Mouse (Mus musculus) stomach, postnatal 0 days (tissue): ENCODE measurements around the gene Fcgr3. TPM values are rescaled to one million over a fixed set of nuclear protein-coding genes. Genes with fewer than 3 reads are reported as not detected.
"Not testable (repeated sequence)": the region's sequence is repeated elsewhere in the genome, so short reads cannot be mapped to it uniquely, and the experiment has no call there.

Experiments
- ATAC-seq: fragments of 200-750 bp; cut with Nextera tagmentation; 2 replicates; pipeline ENCODE4 v1.8.0; 2017; ENCODE audit not compliant: low FRiP score, low TSS enrichment
- DNase-seq: peaks from one replicate; pipeline ENCODE4 v3.0.0-alpha.2; 2016; ENCODE audit warnings: low spot score
- H3K27ac ChIP-seq: fragments of 300-500 bp; sonication (generic); replicated peaks from 2 replicates; pipeline ENCODE4 v1.5.1; 2014; ENCODE audit warnings: mild to moderate bottlenecking, control low read depth
- H3K27me3 ChIP-seq: fragments of 300-500 bp; sonication (generic); 2 replicates; pipeline ENCODE4 v1.6.1; 2014; ENCODE audit warnings: low read length; ENCODE audit not compliant: control insufficient read depth, insufficient read depth
- H3K36me3 ChIP-seq: fragments of 300-500 bp; sonication (generic); 2 replicates; pipeline ENCODE4 v1.6.1; 2014; ENCODE audit warnings: low read length, mixed read lengths; ENCODE audit not compliant: control insufficient read depth, insufficient read depth
- H3K4me1 ChIP-seq: fragments of 300-500 bp; sonication (generic); replicated peaks from 2 replicates; pipeline ENCODE4 v1.6.1; 2014; ENCODE audit warnings: antibody characterized with exemption; ENCODE audit not compliant: control insufficient read depth, insufficient read depth
- H3K4me2 ChIP-seq: fragments of 300-500 bp; sonication (generic); replicated peaks from 2 replicates; pipeline ENCODE4 v1.6.1; 2014; ENCODE audit warnings: low read depth, mild to moderate bottlenecking, control low read depth, moderate library complexity
- H3K4me3 ChIP-seq: fragments of 300-500 bp; sonication (generic); 2 replicates; pipeline ENCODE4 v1.5.1; 2014; ENCODE audit warnings: low read depth, low read length, control low read depth
- H3K9ac ChIP-seq: fragments of 300-500 bp; sonication (generic); 2 replicates; pipeline ENCODE4 v1.6.1; 2014; ENCODE audit warnings: mild to moderate bottlenecking, low read length, control low read depth, mixed read lengths
- H3K9me3 ChIP-seq: fragments of 300-500 bp; sonication (generic); 2 replicates; pipeline ENCODE4 v1.6.1; 2016; ENCODE audit warnings: low read length; ENCODE audit not compliant: control insufficient read depth
- CTCF ChIP-seq: IDR thresholded peaks from 2 replicates; pipeline ENCODE4 v1.5.1; 2016; ENCODE audit warnings: antibody characterized with exemption, low read depth, mild to moderate bottlenecking, moderate library complexity
- EP300 ChIP-seq: optimal IDR thresholded peaks from 2 replicates; pipeline ENCODE3; 2016; ENCODE audit warnings: antibody characterized with exemption
- WGBS: fragments of 180-500 bp; shearing (Covaris S2); extraction: QIAGEN DNeasy Blood & Tissue Kit; methylation state at CpG from one replicate; pipeline ENCODE4 v1.1.7; 2014; 5-methylcytosine and 5-hydroxymethylcytosine counted together
- polyA plus RNA-seq: library from polyadenylated mRNA; unstranded; fragments of >200 nt; fragmentation: Nextera tagmentation; extraction: Ambion mirVana; gene quantifications from 2 replicates; pipeline ENCODE4 v1.2.1, GENCODE M21; 2015

Fcgr3 gene
- polyA plus RNA-seq, 1 experiment from 2014 or later, result 17.9 TPM

GRCm38 (mm10) chr1:171094424-171094823 lies 29.7 kb upstream of the Fcgr3 start:
- no peak overlapping the region for H3K27ac ChIP-seq
- no peaks in the 10 kb centered on the region for H3K4me1 ChIP-seq
- H3K9me3 ChIP-seq, result no peaks in the 10 kb centered on the region
- no peaks in the 10 kb centered on the region for H3K27me3 ChIP-seq
- no peaks in the 10 kb centered on the region for H3K36me3 ChIP-seq
- no peak overlapping the region for H3K4me3 ChIP-seq
- WGBS, result 58% methylated on average over 4 of the region's 4 CpGs
- DNase-seq, result no peak
- TF ChIP-seq CTCF (no peak), EP300 (no peak)
- ATAC-seq, result no peak
- no peak overlapping the region for H3K9ac ChIP-seq
- H3K4me2 ChIP-seq, result no peak overlapping the region

DNA sequence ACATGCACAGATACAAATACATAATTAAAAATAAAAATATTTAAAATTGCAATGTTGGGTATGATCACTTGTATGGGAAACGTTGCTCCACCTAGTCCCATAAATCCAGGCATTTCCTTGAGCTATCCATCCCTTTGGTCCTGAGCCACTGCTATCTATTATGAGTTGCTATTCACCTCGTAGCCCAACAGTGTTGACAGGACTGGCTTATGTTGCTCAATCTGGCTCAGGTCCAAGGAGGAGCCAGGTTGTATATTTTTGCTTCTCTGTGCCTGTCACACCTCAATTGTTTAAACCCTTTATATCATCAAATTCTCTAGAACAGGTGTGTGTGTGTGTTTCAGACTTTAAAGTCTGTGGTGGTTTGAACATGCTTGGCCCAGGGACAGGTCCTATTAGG lies 26.0 kb upstream of the Fcgr3 start:
- no peak overlapping the region for H3K4me3 ChIP-seq
- TF ChIP-seq EP300, result no peak
- TF ChIP-seq CTCF, result no peak
- H3K27ac ChIP-seq, result no peak overlapping the region
- no peaks in the 10 kb centered on the region for H3K9me3 ChIP-seq
- no peaks in the 10 kb centered on the region for H3K4me1 ChIP-seq
- no peak overlapping the region for H3K9ac ChIP-seq
- DNase-seq, result no peak
- H3K36me3 ChIP-seq, result no peaks in the 10 kb centered on the region
- no peaks in the 10 kb centered on the region for H3K27me3 ChIP-seq
- WGBS, result 49% methylated on average over 2 of the region's 2 CpGs
- H3K4me2 ChIP-seq, result no peak overlapping the region
- no peak for ATAC-seq

DNA sequence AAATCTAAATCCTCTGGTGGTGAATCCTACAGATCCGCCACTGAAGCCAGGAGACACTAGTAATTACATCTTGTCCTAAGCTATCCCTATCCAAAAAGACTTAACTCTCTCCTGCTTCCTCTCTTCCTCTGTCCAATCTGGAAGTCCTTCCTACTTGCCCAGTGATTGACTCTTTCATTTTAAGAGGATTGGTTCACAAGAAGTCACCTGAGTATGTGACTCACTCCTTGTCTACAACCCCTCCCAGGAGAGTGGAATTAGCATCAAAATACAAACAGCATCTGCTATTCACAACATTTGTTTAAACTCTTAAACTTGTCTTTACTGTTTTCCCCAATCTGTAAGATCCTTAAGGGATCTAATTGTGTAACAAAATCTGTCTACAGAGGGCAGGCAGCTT lies 25.2 kb upstream of the Fcgr3 start:
- ATAC-seq, result no peak
- no peaks in the 10 kb centered on the region for H3K9me3 ChIP-seq
- no peaks in the 10 kb centered on the region for H3K36me3 ChIP-seq
- H3K4me2 ChIP-seq, result no peak overlapping the region
- H3K27me3 ChIP-seq, result no peaks in the 10 kb centered on the region
- no peak for DNase-seq
- no peak overlapping the region for H3K4me3 ChIP-seq
- 87% methylated on average over 1 of the region's 1 CpGs for WGBS
- TF ChIP-seq EP300 (no peak), CTCF (no peak)
- no peaks in the 10 kb centered on the region for H3K4me1 ChIP-seq
- no peak overlapping the region for H3K27ac ChIP-seq
- no peak overlapping the region for H3K9ac ChIP-seq

GRCm38 (mm10) chr1:171088237-171088869 lies 23.6 kb upstream of the Fcgr3 start:
- H3K4me3 ChIP-seq, result not testable (repeated sequence)

DNA sequence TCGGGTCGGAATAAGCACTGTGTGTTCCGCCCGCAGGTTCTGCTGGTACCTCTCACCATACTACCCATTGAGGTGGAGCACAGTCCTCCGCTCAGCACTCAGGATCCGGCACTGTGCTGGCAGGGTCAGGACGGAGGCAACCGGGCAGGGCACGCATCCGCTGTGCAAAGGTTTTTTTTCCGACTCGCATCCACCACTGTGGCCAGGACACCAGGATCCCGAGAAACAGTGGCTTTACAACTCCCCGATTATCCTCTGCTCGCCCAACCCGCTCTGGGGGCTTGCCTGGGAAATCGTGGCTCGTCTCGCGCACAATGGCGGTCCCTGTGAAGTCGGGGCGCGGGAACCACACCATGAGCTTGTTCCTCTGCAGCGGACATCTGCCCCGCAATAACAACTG lies 21.0 kb upstream of the Fcgr3 start:
- Histone ChIP-seq H3K9me3 (no peaks in the 10 kb centered on the region), H3K27ac (no peak overlapping the region), H3K36me3 (no peaks in the 10 kb centered on the region), H3K9ac (no peak overlapping the region), H3K27me3 (no peaks in the 10 kb centered on the region), H3K4me3 (peak overlapping the region; percentile 30), H3K4me1 (no peaks in the 10 kb centered on the region), H3K4me2 (peak overlapping the region; percentile 57)
- no peak for DNase-seq
- TF ChIP-seq EP300, result no peak
- no peak for TF ChIP-seq CTCF
- WGBS, result under 1% methylated on average over 26 of the region's 26 CpGs
- ATAC-seq, result no peak

More at GRCm38 (mm10) chr1:171088237-171088869, 23.6 kb upstream of the Fcgr3 start:
- WGBS, result 2% methylated on average over 10 of the region's 10 CpGs
- not testable (repeated sequence) for H3K4me1 ChIP-seq, H3K27ac ChIP-seq, H3K9me3 ChIP-seq, H3K27me3 ChIP-seq, H3K9ac ChIP-seq, H3K4me2 ChIP-seq, ATAC-seq, H3K36me3 ChIP-seq
- peak; percentile 32 for DNase-seq

DNA sequence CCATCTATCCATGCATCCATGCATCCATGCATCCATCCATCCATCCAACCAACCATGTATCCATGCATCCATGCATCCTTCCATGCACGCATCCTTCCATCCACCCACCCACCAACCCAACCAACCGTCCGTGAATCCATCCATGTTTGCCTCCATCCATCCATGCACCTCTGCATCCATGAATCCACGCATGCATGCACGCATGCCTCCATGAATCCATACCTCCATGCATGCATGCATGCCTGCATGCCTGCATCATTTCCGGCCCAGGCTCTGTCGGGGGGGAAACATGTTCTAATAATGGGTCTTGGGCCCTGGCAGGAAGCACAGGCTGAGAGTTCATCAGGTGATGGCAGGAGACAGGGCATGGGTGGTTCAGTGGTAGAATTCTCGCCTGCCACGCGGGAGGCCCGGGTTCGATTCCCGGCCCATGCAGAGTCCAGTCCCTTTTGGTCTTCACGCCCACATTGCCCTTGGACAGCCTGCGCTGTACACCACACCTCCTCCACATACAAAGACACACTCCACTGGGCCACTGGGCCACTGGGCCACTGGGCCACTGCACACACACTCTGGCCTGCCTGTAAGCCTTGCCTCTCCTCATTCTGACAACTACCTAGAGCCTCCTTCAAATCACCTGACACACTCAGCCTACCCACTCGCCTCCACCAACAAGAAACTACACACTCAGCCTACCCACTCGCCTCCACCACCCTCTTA lies 16.9 kb upstream of the Fcgr3 start:
- H3K4me3 ChIP-seq, H3K4me1 ChIP-seq, H3K36me3 ChIP-seq, H3K4me2 ChIP-seq, H3K27me3 ChIP-seq, H3K27ac ChIP-seq, H3K9me3 ChIP-seq, DNase-seq, H3K9ac ChIP-seq: not testable (repeated sequence)
- 35% methylated on average over 7 of the region's 17 CpGs for WGBS
- ATAC-seq, result peak; percentile 20

GRCm38 (mm10) chr1:171079825-171080224 lies 15.1 kb upstream of the Fcgr3 start:
- not testable (repeated sequence) for H3K9ac ChIP-seq, H3K4me2 ChIP-seq, H3K4me3 ChIP-seq, DNase-seq, H3K27me3 ChIP-seq, H3K27ac ChIP-seq, H3K4me1 ChIP-seq, H3K36me3 ChIP-seq, H3K9me3 ChIP-seq
- WGBS, result no CpG with 5 or more reads among the region's 43 CpGs
- peak; percentile 41 for ATAC-seq

DNA sequence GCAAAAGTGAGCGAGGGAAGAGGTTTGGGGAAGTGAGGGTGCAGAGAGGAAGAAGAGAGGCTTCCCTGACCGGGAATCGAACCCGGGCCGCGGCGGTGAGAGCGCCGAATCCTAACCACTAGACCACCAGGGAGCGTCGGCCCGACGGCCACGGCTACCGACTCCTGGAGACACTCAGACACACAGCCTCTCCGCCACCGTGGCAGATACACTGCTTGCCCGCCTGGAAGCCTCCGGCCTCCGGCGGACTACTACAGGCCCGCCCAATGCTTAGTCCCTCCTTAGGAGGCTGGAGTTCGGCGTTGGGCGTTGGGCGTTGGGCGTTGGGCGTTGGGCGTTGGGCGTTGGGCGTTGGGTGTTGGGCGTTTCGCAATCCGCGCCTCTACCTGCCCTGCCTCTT lies 14.6 kb upstream of the Fcgr3 start:
- 0% methylated on average over 1 of the region's 35 CpGs for WGBS
- not testable (repeated sequence) for H3K9ac ChIP-seq, H3K9me3 ChIP-seq, H3K4me2 ChIP-seq, H3K4me3 ChIP-seq, H3K27me3 ChIP-seq, H3K36me3 ChIP-seq, H3K4me1 ChIP-seq, H3K27ac ChIP-seq, DNase-seq
- ATAC-seq, result peak; percentile 60
